Mouse (Mus musculus) lung, embryonic 16.5 days (tissue): ENCODE data around the gene Zcwpw1. TPM values are rescaled to one million over a fixed set of nuclear protein-coding genes. Genes with fewer than 3 reads are reported as not detected.

Experiments used
- ATAC-seq: fragments of 200-750 bp; cut with Nextera tagmentation; 2 replicates; pipeline ENCODE4 v1.8.0; 2017; ENCODE audit warnings: low read depth, mild to moderate bottlenecking, moderate library complexity
- H3K27ac ChIP-seq: fragments of 300-500 bp; sonication (generic); 2 replicates; pipeline ENCODE4 v1.5.1; 2014; ENCODE audit warnings: mild to moderate bottlenecking, control low read depth, low read length
- H3K27me3 ChIP-seq: fragments of 300-500 bp; sonication (generic); 2 replicates; pipeline ENCODE4 v1.6.1; 2014; ENCODE audit warnings: low read depth, low read length, mixed read lengths; ENCODE audit not compliant: control insufficient read depth, insufficient read depth
- H3K36me3 ChIP-seq: fragments of 300-500 bp; sonication (generic); 2 replicates; pipeline ENCODE4 v1.6.1; 2014; ENCODE audit warnings: low read length; ENCODE audit not compliant: control insufficient read depth, insufficient read depth
- H3K4me1 ChIP-seq: fragments of 300-500 bp; sonication (generic); replicated peaks from 2 replicates; pipeline ENCODE4 v1.6.1; 2014; ENCODE audit warnings: low read length, mixed read lengths; ENCODE audit not compliant: control insufficient read depth, insufficient read depth
- H3K4me2 ChIP-seq: fragments of 300-500 bp; sonication (generic); 2 replicates; pipeline ENCODE4 v1.6.1; 2014; ENCODE audit warnings: low read depth, low read length, control low read depth
- H3K4me3 ChIP-seq: fragments of 300-500 bp; sonication (generic); 2 replicates; pipeline ENCODE4 v1.5.1; 2014; ENCODE audit warnings: mild to moderate bottlenecking, low read length, control low read depth
- H3K9ac ChIP-seq: fragments of 300-500 bp; sonication (generic); 2 replicates; pipeline ENCODE4 v1.6.1; 2014; ENCODE audit warnings: low read length, control low read depth
- H3K9me3 ChIP-seq: fragments of 300-500 bp; sonication (generic); 2 replicates; pipeline ENCODE4 v1.6.1; 2016; ENCODE audit warnings: low read length; ENCODE audit not compliant: control insufficient read depth
- WGBS: fragments of 180-500 bp; shearing (Covaris S2); extraction: QIAGEN DNeasy Blood & Tissue Kit; methylation state at CpG from one replicate; pipeline ENCODE4 v1.1.7; 2014; 5-methylcytosine and 5-hydroxymethylcytosine counted together
- polyA plus RNA-seq: library from polyadenylated mRNA; unstranded; fragments of >200 nt; fragmentation: Nextera tagmentation; extraction: Ambion mirVana; gene quantifications from 2 replicates; pipeline ENCODE4 v1.2.1, GENCODE M21; 2015

Zcwpw1 gene
- 24.3 and 26.8 TPM in 2 replicates for polyA plus RNA-seq

GRCm38 (mm10) chr5:137787151-137787928, at the start of gene Zcwpw1, which contains the start of gene Mepce:
Zcwpw1 (plus strand) TSS chr5:137787798.
Mepce (minus strand) TSS chr5:137787655.
- Histone ChIP-seq H3K36me3 (peaks cover 9% of the 10 kb centered on the region), H3K27ac (peak within 1 kb of the TSS; percentile 99), H3K4me3 (peak within 1 kb of the TSS; percentile 84), H3K27me3 (no peaks in the 10 kb centered on the region), H3K9ac (peak within 1 kb of the TSS; percentile 94), H3K4me2 (peak within 1 kb of the TSS; percentile 89), H3K9me3 (no peaks in the 10 kb centered on the region), H3K4me1 (peaks cover 29% of the 10 kb centered on the region)
- WGBS, result under 1% methylated on average over 48 of the region's 48 CpGs
- ATAC-seq, result peak; percentile 53

- Histone ChIP-seq H3K9me3 (no peaks in the 10 kb centered on the region), H3K27me3 (no peaks in the 10 kb centered on the region), H3K27ac (no peak overlapping the region), H3K9ac (no peak overlapping the region), H3K4me2 (no peak overlapping the region), H3K4me3 (no peak overlapping the region), H3K36me3 (peaks cover 9% of the 10 kb centered on the region), H3K4me1 (peaks cover 13% of the 10 kb centered on the region)
- ATAC-seq, result no peak
- WGBS, result 50% methylated on average over 5 of the region's 5 CpGs
Observed at GRCm38 (mm10) chr5:137738516-137738915, 49.1 kb upstream of the Zcwpw1 start.

- peaks cover 13% of the 10 kb centered on the region for H3K4me1 ChIP-seq
- no peak overlapping the region for H3K4me2 ChIP-seq
- ATAC-seq, result no peak
- H3K36me3 ChIP-seq, result peaks cover 9% of the 10 kb centered on the region
- H3K9me3 ChIP-seq, result no peaks in the 10 kb centered on the region
- 60% methylated on average over 9 of the region's 9 CpGs for WGBS
- H3K27me3 ChIP-seq, result no peaks in the 10 kb centered on the region
- H3K4me3 ChIP-seq, result no peak overlapping the region
- H3K9ac ChIP-seq, result peak overlapping the region; percentile 13; the same call in 1 of the 2 replicates
- H3K27ac ChIP-seq, result no peak overlapping the region
Observed at GRCm38 (mm10) chr5:137739471-137739870, 48.1 kb upstream of the Zcwpw1 start.

GRCm38 (mm10) chr5:137740506-137740905, 47.1 kb upstream of the Zcwpw1 start:
- Histone ChIP-seq H3K9me3 (no peaks in the 10 kb centered on the region), H3K9ac (peak overlapping the region; percentile 74), H3K27ac (no peak overlapping the region), H3K4me3 (peak overlapping the region; percentile 72), H3K4me2 (peak overlapping the region; percentile 96), H3K4me1 (peaks cover 21% of the 10 kb centered on the region), H3K36me3 (peaks cover 4% of the 10 kb centered on the region), H3K27me3 (no peaks in the 10 kb centered on the region)
- 13% methylated on average over 11 of the region's 11 CpGs for WGBS
- peak; percentile 8; the same call in 1 of the 2 replicates for ATAC-seq

- peak within 1 kb of the TSS; percentile 59 for H3K27ac ChIP-seq
- no peaks in the 10 kb centered on the region for H3K36me3 ChIP-seq
- no peaks in the 10 kb centered on the region for H3K9me3 ChIP-seq
- ATAC-seq, result peak; percentile 84
- peak within 1 kb of the TSS; percentile 96 for H3K4me2 ChIP-seq
- no peaks in the 10 kb centered on the region for H3K27me3 ChIP-seq
- WGBS, result under 1% methylated on average over 56 of the region's 71 CpGs
- peaks cover 21% of the 10 kb centered on the region for H3K4me1 ChIP-seq
- H3K4me3 ChIP-seq, result peak within 1 kb of the TSS; percentile 72
- H3K9ac ChIP-seq, result peak within 1 kb of the TSS; percentile 74
Observed at GRCm38 (mm10) chr5:137741023-137741931, 46.3 kb upstream of the Zcwpw1 start, which contains the start of gene Nyap1. Nyap1 (minus strand) TSS chr5:137741607.

- Histone ChIP-seq H3K4me2 (peak overlapping the region; percentile 96), H3K27ac (no peak overlapping the region), H3K27me3 (no peaks in the 10 kb centered on the region), H3K36me3 (no peaks in the 10 kb centered on the region), H3K4me1 (peaks cover 21% of the 10 kb centered on the region), H3K9ac (peak overlapping the region; percentile 74; the same call in 1 of the 2 replicates), H3K4me3 (peak overlapping the region; percentile 72), H3K9me3 (no peaks in the 10 kb centered on the region)
- ATAC-seq, result no peak
- 55% methylated on average over 10 of the region's 10 CpGs for WGBS
Observed at GRCm38 (mm10) chr5:137742048-137742447, 45.5 kb upstream of the Zcwpw1 start.

GRCm38 (mm10) chr5:137742836-137743235, 44.8 kb upstream of the Zcwpw1 start:
- no peak overlapping the region for H3K9ac ChIP-seq
- no peaks in the 10 kb centered on the region for H3K36me3 ChIP-seq
- no peak for ATAC-seq
- H3K4me1 ChIP-seq, result peaks cover 25% of the 10 kb centered on the region
- no peak overlapping the region for H3K4me2 ChIP-seq
- H3K9me3 ChIP-seq, result no peaks in the 10 kb centered on the region
- no peak overlapping the region for H3K27ac ChIP-seq
- H3K27me3 ChIP-seq, result no peaks in the 10 kb centered on the region
- WGBS, result 89% methylated on average over 6 of the region's 6 CpGs
- H3K4me3 ChIP-seq, result no peak overlapping the region

GRCm38 (mm10) chr5:137744197-137744596, 43.4 kb upstream of the Zcwpw1 start:
- WGBS, result 80% methylated on average over 7 of the region's 7 CpGs
- H3K4me1 ChIP-seq, result peaks cover 34% of the 10 kb centered on the region
- H3K27me3 ChIP-seq, result no peaks in the 10 kb centered on the region
- H3K27ac ChIP-seq, result no peak overlapping the region
- H3K4me3 ChIP-seq, result no peak overlapping the region
- no peak overlapping the region for H3K9ac ChIP-seq
- ATAC-seq, result no peak
- no peaks in the 10 kb centered on the region for H3K36me3 ChIP-seq
- no peaks in the 10 kb centered on the region for H3K9me3 ChIP-seq
- no peak overlapping the region for H3K4me2 ChIP-seq
